Mouse (Mus musculus) fibroblast of lung, adult 2 months (primary cell): ENCODE results near the gene Hormad2.
A peak's percentile ranks its signal among the peaks of the same experiment; 100 is the strongest.

Source experiments
- DNase-seq: peaks from one replicate; pipeline ENCODE4 v3.0.0-alpha.2; 2011; ENCODE audit warnings: low read depth

The Hormad2 gene

GRCm38 (mm10) chr11:4340109-4340779 is 100.7 kb downstream of the Hormad2 start:
- DNase-seq = no peak

DNA sequence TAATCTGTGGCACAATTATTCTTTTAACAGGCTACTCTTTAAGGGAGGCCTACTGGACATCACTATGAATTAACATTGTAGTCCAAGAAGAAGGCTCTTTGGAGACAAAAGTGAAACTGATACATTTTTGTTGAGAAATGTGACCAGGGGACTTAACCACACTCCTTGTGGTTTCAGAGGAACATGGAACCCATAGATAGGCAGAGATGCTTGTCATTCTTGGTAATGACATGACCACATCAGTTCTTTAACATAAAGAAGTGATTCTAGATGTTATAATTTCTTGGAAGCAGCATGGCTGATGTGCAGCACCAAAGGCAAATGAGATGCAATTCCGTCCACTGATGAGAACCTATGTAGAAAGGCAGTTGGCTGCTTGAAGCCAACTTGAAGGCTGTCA is 101.6 kb downstream of the Hormad2 start:
- no peak for DNase-seq

DNA sequence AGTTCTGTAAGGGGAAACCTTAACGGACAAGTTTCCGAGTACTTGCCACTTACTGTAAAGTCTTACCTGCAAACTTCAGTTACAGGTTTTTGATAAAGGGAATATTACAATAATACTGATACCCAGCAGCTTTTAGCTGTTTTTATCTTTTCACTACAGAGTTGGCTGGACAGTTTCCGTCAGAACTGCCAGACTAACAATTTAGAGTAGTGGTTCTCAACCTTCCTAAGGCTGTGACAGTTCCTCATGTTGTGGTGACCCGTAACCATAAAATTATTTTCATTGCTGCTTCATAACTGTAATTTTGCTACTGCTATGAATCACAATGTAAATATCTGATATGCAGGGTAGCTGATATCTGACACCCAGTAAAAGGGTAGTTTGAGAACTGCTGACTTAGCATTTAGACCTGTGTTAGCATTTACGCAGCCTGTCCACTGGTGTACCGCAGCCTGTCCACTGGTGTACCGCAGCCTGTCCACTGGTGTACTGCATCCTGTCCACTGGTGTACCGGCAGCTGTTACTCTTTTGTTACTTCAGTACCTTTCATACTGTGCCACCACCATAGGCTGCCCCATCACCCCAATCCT is 104.1 kb downstream of the Hormad2 start:
- DNase-seq = no peak

DNA sequence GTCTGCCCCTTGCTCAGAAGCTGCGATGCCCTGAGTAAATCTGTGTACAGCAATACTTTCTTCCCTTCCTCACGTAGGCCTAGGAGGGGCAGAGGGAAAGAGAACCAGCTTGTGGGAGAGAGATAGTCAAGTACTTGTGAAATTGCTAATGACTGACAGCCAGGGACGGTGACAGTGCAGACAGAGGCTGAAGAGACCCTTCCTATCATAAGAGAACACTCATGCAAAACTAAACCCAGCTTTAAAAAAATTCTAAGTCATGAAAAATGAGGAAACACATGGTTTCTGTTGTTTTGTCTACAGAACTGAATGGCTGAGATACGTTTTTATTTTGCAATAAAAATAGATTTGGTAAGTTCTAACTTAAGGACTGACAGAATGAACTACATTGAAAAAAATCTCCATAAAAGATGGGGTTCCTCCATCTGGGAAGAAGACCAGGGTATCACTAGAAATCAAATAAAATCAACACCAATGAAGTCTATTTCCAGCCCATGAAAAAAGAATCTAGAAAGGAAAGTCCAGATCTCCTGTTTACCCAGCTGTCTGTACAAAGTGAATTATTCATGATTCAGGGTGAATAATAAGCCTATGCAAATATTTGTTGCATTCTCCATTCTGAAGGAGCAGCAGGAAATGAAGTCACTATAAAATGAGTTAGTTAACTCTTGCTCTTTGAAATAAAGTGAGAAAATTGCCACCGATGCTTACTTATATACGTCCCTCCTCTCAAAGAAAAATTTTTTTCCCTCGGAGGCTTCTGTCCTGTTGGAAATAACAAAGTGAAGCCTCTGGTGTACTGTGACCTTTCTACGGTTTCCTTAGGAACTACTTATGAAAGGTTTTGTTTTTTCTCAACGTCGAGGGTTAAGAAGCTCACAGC is 104.9 kb downstream of the Hormad2 start:
- no peak for DNase-seq

DNA sequence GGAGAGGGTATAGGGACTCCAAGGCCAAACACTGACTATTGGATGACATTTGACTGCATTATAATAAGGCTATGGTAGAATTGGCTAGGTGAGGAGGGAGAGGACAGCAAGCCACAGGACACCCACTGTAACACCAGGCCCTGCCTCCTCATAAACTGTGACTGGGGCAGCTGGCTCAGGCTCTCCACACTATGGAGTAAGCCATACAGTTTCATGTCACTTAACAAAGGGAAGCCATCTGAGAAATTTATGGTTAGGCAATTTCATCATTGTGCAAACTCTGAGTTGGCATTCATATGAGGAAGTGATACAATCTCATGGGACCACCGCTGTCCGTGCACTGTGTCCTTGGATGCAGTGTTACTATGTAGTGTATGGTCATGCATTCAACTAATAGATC is 107.9 kb downstream of the Hormad2 start:
- no peak for DNase-seq

GRCm38 (mm10) chr11:4328188-4328587 is 112.7 kb downstream of the Hormad2 start:
- DNase-seq = no peak

- DNase-seq = no peak
These were observed 117.4 kb downstream of the Hormad2 start for GRCm38 (mm10) chr11:4323481-4323880.

- no peak for DNase-seq
These were observed 118.0 kb downstream of the Hormad2 start for GRCm38 (mm10) chr11:4322943-4323342.

DNA sequence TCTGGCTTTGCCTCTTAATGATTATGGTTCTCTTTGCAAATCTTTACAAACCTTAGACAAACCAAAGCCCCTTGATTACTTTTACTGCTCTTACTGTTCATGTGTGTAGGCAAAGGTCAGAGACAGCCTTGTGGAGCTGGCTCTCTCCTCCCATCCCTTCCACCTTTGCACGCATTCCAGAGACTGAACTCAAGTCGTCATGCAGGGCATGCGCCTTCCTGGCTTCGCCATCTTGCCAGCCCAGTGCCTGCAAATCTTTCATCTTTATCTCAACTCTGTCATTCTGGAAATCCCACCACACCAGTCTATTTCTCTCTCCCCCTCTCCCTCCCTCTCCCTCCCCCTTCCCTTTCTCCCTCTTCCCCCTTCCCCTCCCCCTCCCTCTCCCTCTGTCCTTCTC is 120.0 kb downstream of the Hormad2 start:
- no peak for DNase-seq

- DNase-seq = no peak
These were observed 121.5 kb downstream of the Hormad2 start for GRCm38 (mm10) chr11:4319212-4319955.

DNA sequence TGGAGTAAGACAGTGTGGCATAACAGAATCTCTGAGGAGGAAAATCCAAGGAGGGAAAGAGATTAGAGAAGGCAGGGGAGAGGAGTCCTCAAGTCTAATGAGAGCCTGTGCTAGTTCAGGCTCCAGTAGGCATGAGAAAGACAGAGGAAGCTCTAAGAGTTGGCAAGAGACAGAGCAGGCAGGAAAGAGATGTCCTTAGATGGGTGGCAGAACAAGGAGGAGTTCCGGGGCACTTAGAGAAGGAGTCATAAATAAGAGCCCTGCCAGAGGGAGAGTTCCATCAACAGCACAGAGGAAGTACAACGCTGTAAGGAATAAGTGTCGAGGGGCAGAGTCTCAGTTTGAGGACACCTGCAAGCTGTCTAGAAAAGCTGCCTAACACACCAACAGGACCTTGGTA is 122.9 kb downstream of the Hormad2 start:
- DNase-seq = no peak

GRCm38 (mm10) chr11:4317287-4317686 is 123.6 kb downstream of the Hormad2 start:
- DNase-seq = no peak

- DNase-seq = no peak
These were observed 128.7 kb downstream of the Hormad2 start for GRCm38 (mm10) chr11:4312180-4312579.

GRCm38 (mm10) chr11:4310324-4310723 is 130.6 kb downstream of the Hormad2 start:
- no peak for DNase-seq

- DNase-seq = no peak
These were observed 131.3 kb downstream of the Hormad2 start for GRCm38 (mm10) chr11:4309613-4310012.

GRCm38 (mm10) chr11:4308514-4309450 is 132.1 kb downstream of the Hormad2 start:
- DNase-seq = peak; percentile 92

- no peak for DNase-seq
These were observed 132.8 kb downstream of the Hormad2 start for GRCm38 (mm10) chr11:4308060-4308513.

DNA sequence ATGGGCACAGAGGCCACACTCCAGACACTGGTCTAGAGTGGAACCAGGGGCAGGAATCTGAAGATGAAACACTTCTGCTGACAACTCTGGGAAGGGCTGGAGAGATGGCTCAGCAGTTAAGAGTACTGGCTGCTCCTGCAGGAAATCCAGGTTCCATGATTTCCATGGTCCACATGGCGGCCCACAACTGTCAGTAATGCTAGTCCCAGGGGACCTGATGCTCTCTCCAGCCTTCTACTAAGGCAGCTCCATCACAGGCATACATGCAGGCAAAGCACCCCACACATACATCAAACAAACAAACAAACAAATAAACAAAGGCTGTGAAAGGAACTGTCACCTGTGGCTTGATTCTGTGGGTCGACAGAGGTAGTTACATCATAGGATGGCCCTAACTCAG is 134.8 kb downstream of the Hormad2 start:
- no peak for DNase-seq

DNA sequence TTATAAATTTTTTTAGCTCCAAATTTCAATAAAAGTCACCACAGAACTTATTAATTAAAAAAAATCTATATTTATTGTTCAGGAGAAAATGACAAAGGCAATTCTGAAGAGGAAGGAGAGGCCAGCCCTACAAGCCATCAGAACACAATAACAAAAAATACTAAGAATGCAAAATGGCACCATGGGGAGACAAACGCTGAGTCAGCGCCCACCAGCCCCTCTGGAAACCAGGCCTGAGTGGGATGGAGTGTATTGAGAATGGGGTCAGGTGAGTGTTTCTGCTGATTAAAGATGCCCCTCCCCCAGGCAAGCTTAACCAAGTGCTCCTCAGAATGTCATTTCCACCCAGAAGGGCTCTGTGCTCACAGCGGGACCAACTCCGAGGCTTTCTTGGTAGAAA is 135.8 kb downstream of the Hormad2 start:
- no peak for DNase-seq

GRCm38 (mm10) chr11:4304203-4304602 is 136.7 kb downstream of the Hormad2 start:
- DNase-seq = no peak

- no peak for DNase-seq
These were observed 137.9 kb downstream of the Hormad2 start for GRCm38 (mm10) chr11:4303033-4303432.
